18 mouse cellular contexts compared by ENCODE assay signal in the genomic region with DNA sequence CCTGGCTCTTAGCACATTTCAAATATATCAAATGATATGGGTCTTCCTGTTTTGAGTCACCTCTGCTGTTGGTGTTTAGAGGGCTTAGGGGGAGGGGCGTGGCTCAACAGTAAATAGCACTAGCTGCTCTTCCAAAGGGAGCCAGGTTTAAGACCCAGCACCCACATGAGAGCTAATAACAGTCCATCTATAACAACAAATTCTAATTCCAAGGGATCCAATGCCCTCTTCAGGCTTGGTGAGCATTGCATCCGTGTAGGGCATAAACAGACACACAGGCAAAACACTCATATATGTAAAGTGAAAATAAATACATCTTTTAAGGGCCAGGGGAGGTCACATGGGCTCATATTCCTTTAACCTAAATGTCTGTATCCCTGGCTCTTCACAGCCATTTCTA.
"Had no signal": no experiment of that assay in that cellular context is flagged by ENCODE, and none has a peak within 500 bp of the region (broad histone marks: within the 10 kb centered on the region; RNA-seq: fewer than 3 reads in every experiment).

No protein-coding gene starts in this region.

- H3K9ac ChIP-seq: lung, embryonic 14.5 days; midbrain, embryonic 13.5 days; midbrain, embryonic 15.5 days; neural tube, embryonic 13.5 days; neural tube, embryonic 15.5 days had no signal

- DNase-seq: lung, adult 18-20 months; lung, postnatal 10 days; lung, postnatal 4 days; retina, postnatal 1 day; right cerebral cortex, adult 18-20 months; right cerebral cortex, postnatal 25 days; right cerebral cortex, postnatal 4 days; spleen, adult 18-20 months; thymus, adult 2 months; thymus, postnatal 25 days; thymus, postnatal 4 days had no signal

- H3K27me3 ChIP-seq: midbrain, embryonic 13.5 days; midbrain, embryonic 15.5 days; neural tube, embryonic 13.5 days had no signal

- H3K4me3 ChIP-seq: midbrain, embryonic 13.5 days; midbrain, embryonic 15.5 days; myocyte; neural tube, embryonic 13.5 days; neural tube, embryonic 15.5 days had no signal

- H3K4me1 ChIP-seq: neural tube, embryonic 13.5 days had no signal

- H3K36me3 ChIP-seq: midbrain, embryonic 13.5 days; midbrain, embryonic 15.5 days; neural tube, embryonic 13.5 days; neural tube, embryonic 15.5 days had no signal

- ATAC-seq: midbrain, embryonic 13.5 days; midbrain, embryonic 15.5 days had no signal

- H3K4me2 ChIP-seq: lung, embryonic 14.5 days; midbrain, embryonic 11.5 days; midbrain, embryonic 13.5 days; midbrain, embryonic 15.5 days; neural tube, embryonic 13.5 days; neural tube, embryonic 15.5 days had no signal

- H3K9me3 ChIP-seq: midbrain, embryonic 15.5 days; neural tube, embryonic 13.5 days; neural tube, embryonic 15.5 days had no signal

- H3K27ac ChIP-seq: midbrain, embryonic 13.5 days; midbrain, embryonic 15.5 days; neural tube, embryonic 13.5 days; neural tube, embryonic 15.5 days had no signal
